10 mouse cellular contexts compared by ENCODE assay signal in the genomic region with DNA sequence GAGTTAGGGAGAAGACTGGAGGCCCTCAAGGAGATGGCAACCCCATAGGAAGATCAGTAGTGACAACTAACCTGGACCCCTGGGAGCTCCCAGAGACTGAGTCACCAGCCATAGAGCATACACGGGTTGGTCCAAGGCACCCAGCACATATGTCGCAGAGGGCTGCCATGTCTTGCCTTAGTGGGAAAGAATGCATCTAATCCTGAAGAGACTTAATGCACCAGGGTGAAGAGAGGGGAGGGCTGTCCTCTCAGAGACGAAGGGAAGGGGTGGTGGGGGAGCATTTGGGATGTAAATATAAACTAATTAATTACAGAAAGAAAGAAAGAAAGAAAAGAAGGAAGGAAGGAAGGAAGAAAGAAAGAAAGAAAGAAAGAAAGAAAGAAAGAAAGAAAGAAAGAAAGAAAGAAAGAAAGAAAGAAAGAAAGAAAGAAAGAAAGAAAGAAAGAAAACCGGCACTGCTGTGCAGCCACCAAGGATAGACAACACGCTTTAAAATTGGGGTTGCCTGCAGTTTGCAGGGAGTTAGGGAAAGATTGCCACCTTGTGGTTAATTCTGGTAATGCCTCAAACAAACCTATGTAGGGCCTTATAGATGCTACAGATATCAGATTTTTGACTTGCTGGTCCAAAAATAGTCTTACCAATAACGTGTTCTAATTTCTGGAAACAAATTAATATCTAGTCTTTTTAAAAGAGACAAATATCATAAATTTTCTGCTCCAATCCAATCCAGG. TPM values are rescaled to one million over a fixed set of nuclear protein-coding genes. Genes with fewer than 3 reads are reported as not detected.
DNase-seq lines count a peak whose midpoint lies in the region; ATAC-seq and TF ChIP-seq lines count a peak whose summit lies in the region.
"Had no signal": no experiment of that assay in that cellular context is flagged by ENCODE, and none has a peak within 500 bp of the region (broad histone marks: within the 10 kb centered on the region; RNA-seq: fewer than 3 reads in every experiment).

No protein-coding gene starts in this region.

- peak; percentile 70 to 90 for TF ChIP-seq CTCF in CH12.LX (conservative IDR thresholded peaks at IDR 0.05 in 1 of 2, IDR thresholded peaks at IDR 0.05 in 1 of 2; ENCODE audit: low read depth in 2 of 2, low read length in 2 of 2)
- TF ChIP-seq CTCF in lung, postnatal 0 days (IDR thresholded peaks at IDR 0.05): peak; percentile 85

- no peaks in the 10 kb centered on the region for H3K27me3 ChIP-seq in CH12.LX (replicated peaks)
- no peaks in the 10 kb centered on the region for H3K27me3 ChIP-seq in lung, postnatal 0 days (replicated peaks; ENCODE audit: insufficient read depth, low read length)

- H3K4me2 ChIP-seq in CH12.LX (ENCODE audit: insufficient read depth, low read depth, poor library complexity, severe bottlenecking): no peak overlapping the region
- H3K4me2 ChIP-seq in lung, postnatal 0 days (replicated peaks; ENCODE audit: low read depth, low read length): no peak overlapping the region
- H3K4me2 ChIP-seq: limb, embryonic 12.5 days had no signal

- dilution Hi-C loops in CH12.LX (cut with MboI; ENCODE audit: extremely low pct_ligation_motif_present, extremely low pct_unique_long_range_greater_than_20kb, low sequenced_read_pairs): no loop called here

- WGBS in lung, postnatal 0 days: 34% methylated on average over 6 of the region's 6 CpGs

- H3K9ac ChIP-seq in CH12.LX (ENCODE audit: insufficient read depth, low read depth): no peak overlapping the region
- no peak overlapping the region for H3K9ac ChIP-seq in lung, postnatal 0 days (replicated peaks; ENCODE audit: low read depth)
- H3K9ac ChIP-seq: limb, embryonic 12.5 days had no signal

- no peak for TF ChIP-seq POLR2A in CH12.LX (IDR thresholded peaks at IDR 0.05; ENCODE audit: low read depth, low read length)

- no peak for ATAC-seq in lung, postnatal 0 days

- peak; percentile 71 to 79 for DNase-seq in cerebellum, adult 18-20 months
- no peak for DNase-seq in cerebellum, adult 11-12 months
- DNase-seq in CH12.LX (ENCODE audit: extremely low read depth): peak; percentile 85
- peak; percentile 80 for DNase-seq in cerebellum, adult 9-10 months
- DNase-seq in forelimb bud, embryonic 11.5 days (ENCODE audit: low read depth, low spot score): peak; percentile 90
- DNase-seq in layer of hippocampus, adult 11-12 months (ENCODE audit: low spot score): peak; percentile 87
- DNase-seq in lung, postnatal 0 days (ENCODE audit: low spot score): peak; percentile 85
- DNase-seq in right cerebral cortex, postnatal 10 days (ENCODE audit: low spot score in 2 of 2): peak; percentile 76 to 79

- in situ Hi-C loops in CH12.LX (cut with MboI; ENCODE audit: low pct_ligation_motif_present, low pct_unique_long_range_greater_than_20kb, low sequenced_read_pairs): loop anchor here (5.0 kb wide), 2 partner anchors 136 to 181 kb away; no protein-coding TSS in a partner anchor

- no peaks in the 10 kb centered on the region for H3K36me3 ChIP-seq in CH12.LX (replicated peaks in 1 of 2; ENCODE audit: control insufficient read depth in 1 of 2, insufficient read depth in 1 of 2, low read length in 1 of 2)
- no peaks in the 10 kb centered on the region for H3K36me3 ChIP-seq in lung, postnatal 0 days (ENCODE audit: insufficient read depth, low read length)
- H3K36me3 ChIP-seq: limb, embryonic 12.5 days had no signal

- H3K79me2 ChIP-seq in CH12.LX (replicated peaks; ENCODE audit: control insufficient read depth, extremely low read depth, insufficient read depth, poor library complexity, severe bottlenecking): no peaks in the 10 kb centered on the region

- peaks cover 15 to 41% of the 10 kb centered on the region in 2 experiments for H3K4me1 ChIP-seq in CH12.LX (ENCODE audit: control insufficient read depth in 1 of 2, insufficient read depth in 2 of 2)
- no peaks in the 10 kb centered on the region for H3K4me1 ChIP-seq in lung, postnatal 0 days (ENCODE audit: insufficient read depth, low read depth, low read length)

- H3K4me3 ChIP-seq in CH12.LX (replicated peaks in 1 of 3; ENCODE audit: low read depth in 2 of 3, low read length in 2 of 3, poor library complexity in 1 of 3): no peak overlapping the region
- H3K4me3 ChIP-seq in lung, postnatal 0 days (ENCODE audit: low read depth, low read length): no peak overlapping the region
- H3K4me3 ChIP-seq: limb, embryonic 12.5 days had no signal

- peak; percentile 92 for TF ChIP-seq RAD21 in CH12.LX (IDR thresholded peaks at IDR 0.05; ENCODE audit: low read depth, low read length)

- no peak overlapping the region for H3K27ac ChIP-seq in CH12.LX (ENCODE audit: insufficient read depth, low read depth)
- H3K27ac ChIP-seq in lung, postnatal 0 days (ENCODE audit: low read length): no peak overlapping the region
- H3K27ac ChIP-seq: limb, embryonic 12.5 days had no signal

- H3K9me3 ChIP-seq in CH12.LX (replicated peaks; ENCODE audit: low read length): peaks cover 17% of the 10 kb centered on the region
- no peaks in the 10 kb centered on the region for H3K9me3 ChIP-seq in lung, postnatal 0 days (ENCODE audit: low read length)
- H3K9me3 ChIP-seq: limb, embryonic 12.5 days had no signal

- TF ChIP-seq EP300 in CH12.LX (IDR thresholded peaks at IDR 0.05; ENCODE audit: low read length): no peak
- no peak for TF ChIP-seq EP300 in lung, postnatal 0 days (IDR thresholded peaks at IDR 0.05)

TF ChIP-seq in CH12.LX, 34 proteins besides CTCF, POLR2A, EP300 and RAD21:
- TF ChIP-seq CHD1 (IDR thresholded peaks at IDR 0.05; ENCODE audit: low read depth, low read length) (no peak), JUN (IDR thresholded peaks at IDR 0.05; ENCODE audit: insufficient read depth, low read depth, low read length) (no peak), TCF12 (IDR thresholded peaks at IDR 0.05; ENCODE audit: low read depth, low read length) (no peak), ZKSCAN1 (IDR thresholded peaks at IDR 0.05; ENCODE audit: borderline replicate concordance, low read depth, low read length) (no peak), MAZ (IDR thresholded peaks at IDR 0.05; ENCODE audit: low read depth, low read length) (no peak), MAFK (IDR thresholded peaks at IDR 0.05; ENCODE audit: insufficient replicate concordance, low read length) (no peak), MEF2A (IDR thresholded peaks at IDR 0.05; ENCODE audit: borderline replicate concordance, low read depth, low read length) (no peak), BHLHE40 (IDR thresholded peaks at IDR 0.05; ENCODE audit: low read depth, low read length) (no peak), MXI1 (IDR thresholded peaks at IDR 0.05; ENCODE audit: low read depth, low read length) (no peak), ELF1 (IDR thresholded peaks at IDR 0.05; ENCODE audit: low read depth, low read length) (no peak), NRF1 (IDR thresholded peaks at IDR 0.05; ENCODE audit: low read depth, low read length) (no peak), CHD2 (IDR thresholded peaks at IDR 0.05; ENCODE audit: low read length) (no peak), KAT2A (IDR thresholded peaks at IDR 0.05; ENCODE audit: insufficient replicate concordance, low read length) (no peak), SMC3 (IDR thresholded peaks at IDR 0.05; ENCODE audit: low read depth, low read length) (peak; percentile 90), SIN3A (IDR thresholded peaks at IDR 0.05; ENCODE audit: low read length) (no peak), HCFC1 (IDR thresholded peaks at IDR 0.05; ENCODE audit: low read depth, low read length) (no peak), IRF4 (IDR thresholded peaks at IDR 0.05; ENCODE audit: low read depth, low read length) (no peak), E2F4 (IDR thresholded peaks at IDR 0.05; ENCODE audit: insufficient replicate concordance, low read depth, low read length) (no peak), POLR2AphosphoS2 (IDR thresholded peaks at IDR 0.05; ENCODE audit: low read depth, low read length) (no peak), ZC3H11A (IDR thresholded peaks at IDR 0.05; ENCODE audit: low read depth, low read length) (peak; percentile 86), ZNF384 (IDR thresholded peaks at IDR 0.05; ENCODE audit: low read depth, low read length) (no peak), PAX5 (IDR thresholded peaks at IDR 0.05; ENCODE audit: low read length) (no peak), GABPA (IDR thresholded peaks at IDR 0.05; ENCODE audit: insufficient replicate concordance, low read depth, low read length) (no peak), MYC (IDR thresholded peaks at IDR 0.05; ENCODE audit: low read depth, low read length) (peak; percentile 68), JUND (conservative IDR thresholded peaks at IDR 0.05; ENCODE audit: low read depth, low read length) (no peak), NELFE (IDR thresholded peaks at IDR 0.05; ENCODE audit: low read depth, low read length) (0 out of 2 replicates have a peak, but pooled peaks have one; percentile 23), RCOR1 (conservative IDR thresholded peaks at IDR 0.05; ENCODE audit: low read depth, low read length) (no peak), ETS1 (conservative IDR thresholded peaks at IDR 0.05; ENCODE audit: low read depth, low read length) (no peak), USF1 (IDR thresholded peaks at IDR 0.05; ENCODE audit: low read depth, low read length) (no peak), USF2 (conservative IDR thresholded peaks at IDR 0.05; ENCODE audit: low read depth, low read length) (no peak)

RNA-seq across cellular contexts. Expression of a gene that starts 30.1 kb away (rescaled TPM):
- 8.5 and 9.1 TPM in 2 replicates for total RNA-seq in CH12.LX (2012; rRNA removed)
- total RNA-seq in CH12.LX (2014; rRNA removed): 8.9 and 11.0 TPM in 2 replicates
- 11.2 and 11.5 TPM in 2 replicates for polyA plus RNA-seq in CH12.LX (2012; ENCODE audit: insufficient read length, low read depth)
- polyA plus RNA-seq in lung, postnatal 0 days (2015; fragmentation: Nextera tagmentation; extraction: Ambion mirVana): 5.8 and 7.6 TPM in 2 replicates

RNA-seq across cellular contexts. Expression of a gene that starts 34.8 kb away (rescaled TPM):
- not detected in 2 replicates for total RNA-seq in CH12.LX (2012; rRNA removed)
- total RNA-seq in CH12.LX (2014; rRNA removed): not detected in 2 replicates
- polyA plus RNA-seq in CH12.LX (2012; ENCODE audit: insufficient read length, low read depth): not detected in 2 replicates
- polyA plus RNA-seq in lung, postnatal 0 days (2015; fragmentation: Nextera tagmentation; extraction: Ambion mirVana): not detected in 2 replicates
- polyA plus RNA-seq: limb, embryonic 12.5 days; testis, adult 2 months had no signal
